Mouse (Mus musculus) liver, postnatal 0 days (tissue): ENCODE data around the gene Ifi27l2a.

ENCODE experiments used
- CTCF ChIP-seq: sonication (generic); IDR thresholded peaks from 2 replicates; pipeline ENCODE4 v1.5.1; 2016; ENCODE audit warnings: antibody characterized with exemption, low read depth
- EP300 ChIP-seq: IDR thresholded peaks from 2 replicates; pipeline ENCODE4 v1.6.1; 2016; ENCODE audit warnings: antibody characterized with exemption, low read depth, mild to moderate bottlenecking

GRCm38 (mm10) chr12:103457140-103457539, 13.7 kb upstream of the Ifi27l2a start, which contains the start of gene Ifi27l2b:
- TF ChIP-seq CTCF (no peak), EP300 (no peak)
